Mouse (Mus musculus): ENCODE results near the gene Ralgps1. TPM values are rescaled to one million over a fixed set of nuclear protein-coding genes. Genes with fewer than 3 reads are reported as not detected.

Gene Ralgps1
- total and polyA plus RNA-seq, 3 experiments: 0.62 to 2.1 (median 1.5) TPM

DNA sequence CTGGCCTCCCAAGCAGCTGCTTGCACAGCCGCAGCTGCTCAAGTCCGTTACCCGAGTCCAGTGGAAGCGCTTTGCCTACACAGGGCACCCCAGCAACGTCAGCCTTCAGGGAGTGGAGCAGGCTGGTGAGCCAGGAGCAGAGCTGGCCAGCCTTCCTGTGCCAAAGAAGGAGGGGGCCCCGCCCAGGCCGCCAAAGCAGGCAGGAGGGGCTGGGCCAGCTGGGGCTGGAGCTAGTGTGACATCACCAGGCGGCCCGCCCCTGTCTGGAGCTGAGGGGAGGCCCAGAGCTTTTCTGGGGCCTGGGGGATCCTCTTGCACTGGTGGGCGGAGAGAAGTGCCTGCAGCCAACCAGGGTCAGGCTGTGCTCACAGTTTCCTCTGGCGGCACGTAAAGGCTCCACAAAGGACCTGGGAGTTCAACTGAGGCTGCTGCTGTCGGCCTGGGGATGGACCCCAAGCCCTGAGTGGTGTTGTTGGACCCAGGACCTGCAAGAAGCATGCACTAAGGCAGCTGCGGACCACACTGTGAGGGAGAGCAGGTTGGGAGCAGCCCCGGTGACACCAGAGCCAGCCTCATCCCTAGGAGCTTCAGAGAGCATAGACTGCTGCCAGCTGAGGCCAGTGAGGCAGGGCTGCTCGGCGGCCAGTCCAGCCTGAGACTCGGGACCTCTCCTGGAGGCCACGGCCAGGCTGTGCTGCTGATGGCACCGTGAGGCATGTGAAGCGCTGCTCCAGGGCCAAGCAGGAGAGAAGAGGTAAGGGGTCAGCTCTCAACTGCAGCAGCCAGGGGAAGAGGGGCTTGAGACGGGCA lies 155.4 kb downstream of the Ralgps1 start, which contains the start of gene Angptl2:
TSS of gene Angptl2 (plus strand) at position 370 of the 810 bp plus-strand sequence.
- Histone ChIP-seq H3K4me1 (ENCODE audit: control insufficient read depth in 1 of 2, insufficient read depth in 2 of 2) (peaks cover 0 to 10% of the 10 kb centered on the region in 2 experiments; a peak in 1 of 4 replicates), H3K4me3 (replicated peaks in 1 of 3; ENCODE audit: low read depth in 2 of 3, low read length in 2 of 3, poor library complexity in 1 of 3) (no peak within 1 kb of the TSS), H3K36me3 (replicated peaks in 1 of 2; ENCODE audit: control insufficient read depth in 1 of 2, insufficient read depth in 1 of 2, low read length in 1 of 2) (no peaks in the 10 kb centered on the region), H3K27me3 (replicated peaks) (no peaks in the 10 kb centered on the region), H3K4me2 (ENCODE audit: insufficient read depth, low read depth, poor library complexity, severe bottlenecking) (no peak within 1 kb of the TSS), H3K27ac (ENCODE audit: insufficient read depth, low read depth) (no peak within 1 kb of the TSS), H3K9ac (ENCODE audit: insufficient read depth, low read depth) (no peak within 1 kb of the TSS), H3K79me2 (replicated peaks; ENCODE audit: control insufficient read depth, extremely low read depth, insufficient read depth, poor library complexity, severe bottlenecking) (no peaks in the 10 kb centered on the region), H3K9me3 (replicated peaks; ENCODE audit: low read length) (no peaks in the 10 kb centered on the region)
- in situ Hi-C loops (cut with MboI; ENCODE audit: low pct_ligation_motif_present, low pct_unique_long_range_greater_than_20kb, low sequenced_read_pairs) (no loop called here), dilution Hi-C loops (cut with MboI; ENCODE audit: extremely low pct_ligation_motif_present, extremely low pct_unique_long_range_greater_than_20kb, low sequenced_read_pairs) (no loop called here)
- TF ChIP-seq JUN (IDR thresholded peaks at IDR 0.05; ENCODE audit: insufficient read depth, low read depth, low read length) (no peak), MYC (IDR thresholded peaks at IDR 0.05; ENCODE audit: low read depth, low read length) (no peak), CHD2 (IDR thresholded peaks at IDR 0.05; ENCODE audit: low read length) (no peak), MAX (IDR thresholded peaks at IDR 0.05; ENCODE audit: low read length) (no peak), MAFK (IDR thresholded peaks at IDR 0.05; ENCODE audit: insufficient replicate concordance, low read length) (no peak), ZNF384 (IDR thresholded peaks at IDR 0.05; ENCODE audit: low read depth, low read length) (no peak), USF1 (IDR thresholded peaks at IDR 0.05; ENCODE audit: low read depth, low read length) (no peak), BHLHE40 (IDR thresholded peaks at IDR 0.05; ENCODE audit: low read depth, low read length) (no peak), POLR2AphosphoS2 (IDR thresholded peaks at IDR 0.05; ENCODE audit: low read depth, low read length) (no peak), SMC3 (IDR thresholded peaks at IDR 0.05; ENCODE audit: low read depth, low read length) (no peak), KAT2A (IDR thresholded peaks at IDR 0.05; ENCODE audit: insufficient replicate concordance, low read length) (no peak), ELF1 (IDR thresholded peaks at IDR 0.05; ENCODE audit: low read depth, low read length) (no peak), ZKSCAN1 (IDR thresholded peaks at IDR 0.05; ENCODE audit: borderline replicate concordance, low read depth, low read length) (no peak), IRF4 (IDR thresholded peaks at IDR 0.05; ENCODE audit: low read depth, low read length) (no peak), NELFE (IDR thresholded peaks at IDR 0.05; ENCODE audit: low read depth, low read length) (no peak), ETS1 (conservative IDR thresholded peaks at IDR 0.05; ENCODE audit: low read depth, low read length) (no peak), MXI1 (IDR thresholded peaks at IDR 0.05; ENCODE audit: low read depth, low read length) (no peak), USF2 (conservative IDR thresholded peaks at IDR 0.05; ENCODE audit: low read depth, low read length) (no peak), TCF12 (IDR thresholded peaks at IDR 0.05; ENCODE audit: low read depth, low read length) (no peak)
- peak; percentile 21 for DNase-seq (ENCODE audit: extremely low read depth)

DNA sequence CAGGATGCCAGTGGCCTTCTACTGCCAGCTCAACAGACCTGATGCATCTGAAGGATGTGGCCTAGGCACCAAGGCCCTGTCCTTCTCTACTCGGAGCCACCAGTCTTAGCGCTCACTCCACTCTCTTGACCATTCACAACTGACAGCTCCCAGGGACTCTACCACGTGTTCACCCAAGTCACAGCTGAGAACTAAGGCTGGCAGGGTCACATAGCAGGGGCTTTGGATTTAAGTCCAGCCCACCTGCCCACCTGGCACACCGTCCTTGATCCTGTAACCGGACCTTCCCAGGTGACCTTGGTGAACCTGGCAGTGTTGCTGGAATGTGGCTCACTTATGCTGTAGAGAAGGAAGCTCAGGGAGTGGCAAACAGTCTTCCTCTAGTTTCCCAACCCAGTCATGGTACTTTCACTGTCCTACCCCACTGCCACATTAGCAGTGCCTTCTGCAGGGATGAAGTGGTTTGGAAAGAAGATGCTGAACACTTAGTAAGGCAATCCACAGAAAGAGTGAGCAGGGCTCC lies 156.0 kb downstream of the Ralgps1 start:
- H3K9ac ChIP-seq (ENCODE audit: insufficient read depth, low read depth): no peak overlapping the region
- DNase-seq (ENCODE audit: extremely low read depth): no peak
- TF ChIP-seq ZNF384 (IDR thresholded peaks at IDR 0.05; ENCODE audit: low read depth, low read length): no peak
- no peak for TF ChIP-seq HCFC1 (IDR thresholded peaks at IDR 0.05; ENCODE audit: low read depth, low read length)
- TF ChIP-seq E2F4 (IDR thresholded peaks at IDR 0.05; ENCODE audit: insufficient replicate concordance, low read depth, low read length): no peak
- TF ChIP-seq EP300 (IDR thresholded peaks at IDR 0.05; ENCODE audit: low read length): no peak
- no peak for TF ChIP-seq USF2 (conservative IDR thresholded peaks at IDR 0.05; ENCODE audit: low read depth, low read length)
- TF ChIP-seq ZKSCAN1 (IDR thresholded peaks at IDR 0.05; ENCODE audit: borderline replicate concordance, low read depth, low read length): no peak
- no peak for TF ChIP-seq JUN (IDR thresholded peaks at IDR 0.05; ENCODE audit: insufficient read depth, low read depth, low read length)
- TF ChIP-seq MXI1 (IDR thresholded peaks at IDR 0.05; ENCODE audit: low read depth, low read length): no peak
- no peak for TF ChIP-seq GABPA (IDR thresholded peaks at IDR 0.05; ENCODE audit: insufficient replicate concordance, low read depth, low read length)
- no peak for TF ChIP-seq MAX (IDR thresholded peaks at IDR 0.05; ENCODE audit: low read length)
- TF ChIP-seq PAX5 (IDR thresholded peaks at IDR 0.05; ENCODE audit: low read length): no peak
- no peak for TF ChIP-seq MAZ (IDR thresholded peaks at IDR 0.05; ENCODE audit: low read depth, low read length)
- no peak for TF ChIP-seq JUND (conservative IDR thresholded peaks at IDR 0.05; ENCODE audit: low read depth, low read length)
- in situ Hi-C loops (cut with MboI; ENCODE audit: low pct_ligation_motif_present, low pct_unique_long_range_greater_than_20kb, low sequenced_read_pairs) (no loop called here), dilution Hi-C loops (cut with MboI; ENCODE audit: extremely low pct_ligation_motif_present, extremely low pct_unique_long_range_greater_than_20kb, low sequenced_read_pairs) (no loop called here)
- no peak overlapping the region for H3K4me2 ChIP-seq (ENCODE audit: insufficient read depth, low read depth, poor library complexity, severe bottlenecking)
- no peaks in the 10 kb centered on the region for H3K36me3 ChIP-seq (replicated peaks in 1 of 2; ENCODE audit: control insufficient read depth in 1 of 2, insufficient read depth in 1 of 2, low read length in 1 of 2)
- H3K27ac ChIP-seq (ENCODE audit: insufficient read depth, low read depth): no peak overlapping the region
- no peaks in the 10 kb centered on the region for H3K9me3 ChIP-seq (replicated peaks; ENCODE audit: low read length)
- H3K4me3 ChIP-seq (replicated peaks in 1 of 3; ENCODE audit: low read depth in 2 of 3, low read length in 2 of 3, poor library complexity in 1 of 3): no peak overlapping the region
- H3K79me2 ChIP-seq (replicated peaks; ENCODE audit: control insufficient read depth, extremely low read depth, insufficient read depth, poor library complexity, severe bottlenecking): no peaks in the 10 kb centered on the region
- H3K27me3 ChIP-seq (replicated peaks): no peaks in the 10 kb centered on the region
- peaks cover 0 to 10% of the 10 kb centered on the region in 2 experiments; a peak in 1 of 4 replicates for H3K4me1 ChIP-seq (ENCODE audit: control insufficient read depth in 1 of 2, insufficient read depth in 2 of 2)

Data from CH12.LX (cell line).